Mouse (Mus musculus): ENCODE data around the gene Wipi1. TPM values are rescaled to one million over a fixed set of nuclear protein-coding genes. Genes with fewer than 3 reads are reported as not detected.

Wipi1 gene
- polyA plus RNA-seq, 1 experiment, result 27.8 TPM

DNA sequence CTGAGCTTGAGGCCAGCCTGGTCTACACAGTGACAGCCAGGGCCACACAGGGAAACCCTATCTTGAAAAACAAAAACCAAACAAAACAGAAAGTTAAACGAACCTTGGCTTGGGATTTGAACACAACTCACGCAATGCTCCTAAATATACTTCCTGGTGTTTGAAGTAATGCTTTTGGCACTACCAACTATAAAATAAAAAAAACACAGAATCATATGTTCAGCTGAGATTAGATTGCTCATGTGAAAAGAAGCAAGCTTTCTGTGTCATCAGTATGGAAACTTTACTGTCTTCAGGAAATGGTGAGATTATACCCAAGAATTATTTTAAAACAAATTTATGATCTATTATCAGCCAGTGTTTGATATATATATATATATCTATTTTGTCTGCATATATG lies 25.3 kb downstream of the Wipi1 start:
- H3ac ChIP-seq (ENCODE audit: control insufficient read depth, insufficient read length, low read depth), result no peak overlapping the region
- TF ChIP-seq USF1 (IDR thresholded peaks at IDR 0.05; ENCODE audit: low read depth) (no peak), MYOD1 (IDR thresholded peaks at IDR 0.05; ENCODE audit: control insufficient read depth, insufficient read length, low read depth) (no peak), MAX (IDR thresholded peaks at IDR 0.05) (no peak), CTCF (IDR thresholded peaks at IDR 0.05; ENCODE audit: control insufficient read depth, insufficient read depth, insufficient read length) (no peak), FOSL1 (IDR thresholded peaks at IDR 0.05; ENCODE audit: insufficient read depth, low read length, poor library complexity, severe bottlenecking) (no peak), CEBPB (IDR thresholded peaks at IDR 0.05; ENCODE audit: low read depth) (no peak), MYOG (IDR thresholded peaks at IDR 0.05; ENCODE audit: control insufficient read depth, extremely low read depth, insufficient read length) (no peak)
- no peaks in the 10 kb centered on the region for H3K27me3 ChIP-seq (ENCODE audit: control insufficient read depth, insufficient read depth, insufficient read length)
- H3K4me3 ChIP-seq (ENCODE audit: insufficient read depth, poor library complexity, severe bottlenecking), result no peak overlapping the region
- no peaks in the 10 kb centered on the region for H3K79me2 ChIP-seq (ENCODE audit: control insufficient read depth, insufficient read depth)
- peaks cover 18% of the 10 kb centered on the region for H3K36me3 ChIP-seq (ENCODE audit: control insufficient read depth, insufficient read depth)
- H3K79me3 ChIP-seq (ENCODE audit: low read depth), result no peaks in the 10 kb centered on the region

DNA sequence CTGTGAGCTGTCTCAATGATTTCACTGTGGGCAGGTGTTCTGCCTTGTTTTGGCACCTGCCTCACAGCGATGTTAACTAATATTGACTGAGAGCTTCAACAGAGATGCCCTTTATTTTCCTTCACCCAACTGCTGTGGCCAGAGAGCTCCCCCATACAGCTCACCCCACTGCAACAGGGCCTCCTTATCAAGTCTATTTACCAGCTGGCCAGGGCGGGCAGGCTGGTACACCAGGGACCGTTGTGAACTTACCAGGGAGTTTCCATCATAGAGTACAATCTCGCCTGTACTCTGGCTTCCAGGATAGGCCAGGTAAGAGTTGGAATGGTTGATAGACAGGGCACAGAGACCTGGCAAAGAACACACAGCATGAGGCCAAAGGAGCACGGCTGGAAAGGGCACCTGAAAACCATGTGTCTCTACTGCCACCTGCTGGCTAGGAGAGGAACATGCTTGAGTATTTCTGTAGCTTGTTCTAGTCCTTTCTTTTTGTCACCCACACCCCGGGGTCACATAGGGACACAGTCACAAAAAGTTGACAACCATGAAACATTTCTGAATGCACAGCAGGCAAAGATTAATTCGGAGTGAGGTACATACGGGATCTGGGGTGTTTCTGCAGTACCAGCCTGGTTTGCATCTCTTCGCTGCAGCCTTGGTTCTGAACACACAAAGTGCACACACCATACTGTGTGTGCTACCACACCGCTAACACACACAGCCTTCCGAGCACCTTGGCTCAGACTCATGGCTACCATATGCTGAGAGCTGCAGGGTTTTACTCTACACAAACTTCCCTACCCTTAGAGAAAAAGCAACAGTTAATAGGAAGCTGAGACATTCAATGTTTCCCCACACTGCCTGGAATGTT lies 26.7 kb downstream of the Wipi1 start:
- Histone ChIP-seq H3K4me3 (ENCODE audit: insufficient read depth, poor library complexity, severe bottlenecking) (no peak overlapping the region), H3K36me3 (ENCODE audit: control insufficient read depth, insufficient read depth) (peaks cover 19% of the 10 kb centered on the region), H3K79me3 (ENCODE audit: low read depth) (no peaks in the 10 kb centered on the region), H3ac (ENCODE audit: control insufficient read depth, insufficient read length, low read depth) (no peak overlapping the region), H3K79me2 (ENCODE audit: control insufficient read depth, insufficient read depth) (no peaks in the 10 kb centered on the region), H3K27me3 (ENCODE audit: control insufficient read depth, insufficient read depth, insufficient read length) (no peaks in the 10 kb centered on the region)
- TF ChIP-seq CTCF (IDR thresholded peaks at IDR 0.05; ENCODE audit: control insufficient read depth, insufficient read depth, insufficient read length) (peak; percentile 76), USF1 (IDR thresholded peaks at IDR 0.05; ENCODE audit: low read depth) (no peak)

DNA sequence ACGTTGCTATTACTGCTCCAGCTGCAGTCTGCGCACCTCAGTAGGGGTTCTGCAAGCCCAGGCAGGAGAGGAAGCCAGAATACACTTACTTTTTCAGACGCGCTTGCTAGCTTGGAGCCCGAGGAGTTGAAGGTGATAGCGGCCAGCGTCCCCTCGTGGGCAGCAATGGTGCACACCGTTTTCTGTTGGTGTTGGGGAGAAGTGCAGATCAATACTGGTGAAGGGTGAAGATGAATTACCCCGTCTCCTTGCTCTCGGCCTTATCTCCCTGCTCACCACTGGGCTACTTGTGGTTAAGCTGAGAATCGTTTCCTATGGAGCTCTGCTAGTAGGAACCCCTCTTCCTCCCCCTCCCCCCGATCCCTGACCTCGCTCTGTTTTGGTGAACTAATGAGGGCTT lies 27.8 kb downstream of the Wipi1 start:
- TF ChIP-seq FOSL1 (IDR thresholded peaks at IDR 0.05; ENCODE audit: insufficient read depth, low read length, poor library complexity, severe bottlenecking) (no peak), MYOD1 (IDR thresholded peaks at IDR 0.05; ENCODE audit: control insufficient read depth, insufficient read length, low read depth) (no peak), CEBPB (IDR thresholded peaks at IDR 0.05; ENCODE audit: low read depth) (no peak), USF1 (IDR thresholded peaks at IDR 0.05; ENCODE audit: low read depth) (no peak), CTCF (IDR thresholded peaks at IDR 0.05; ENCODE audit: control insufficient read depth, insufficient read depth, insufficient read length) (no peak)
- Histone ChIP-seq H3K36me3 (ENCODE audit: control insufficient read depth, insufficient read depth) (peaks cover 30% of the 10 kb centered on the region), H3K79me3 (ENCODE audit: low read depth) (no peaks in the 10 kb centered on the region), H3K4me3 (ENCODE audit: insufficient read depth, poor library complexity, severe bottlenecking) (no peak overlapping the region), H3ac (ENCODE audit: control insufficient read depth, insufficient read length, low read depth) (no peak overlapping the region), H3K27me3 (ENCODE audit: control insufficient read depth, insufficient read depth, insufficient read length) (no peaks in the 10 kb centered on the region), H3K79me2 (ENCODE audit: control insufficient read depth, insufficient read depth) (no peaks in the 10 kb centered on the region)

DNA sequence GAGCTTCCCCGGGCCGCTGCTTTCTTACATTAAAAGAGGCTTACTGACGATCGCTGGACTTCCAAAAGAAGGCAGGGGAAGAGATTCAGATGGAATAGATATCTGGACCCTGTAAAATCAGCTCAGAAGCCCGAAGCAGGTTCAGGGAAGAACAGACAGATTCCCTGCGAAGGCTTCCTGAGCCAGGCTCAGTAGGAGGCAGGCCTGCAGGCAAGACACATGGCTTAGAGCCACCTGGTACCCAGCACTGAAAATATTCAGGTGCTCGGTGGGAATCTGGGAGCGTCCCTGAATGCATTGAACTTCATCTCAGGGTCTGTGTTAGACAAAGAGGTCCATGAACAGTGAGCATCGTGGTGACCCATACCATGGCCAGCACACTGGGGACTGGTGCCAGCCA lies 31.8 kb downstream of the Wipi1 start:
- peaks cover 27% of the 10 kb centered on the region for H3K36me3 ChIP-seq (ENCODE audit: control insufficient read depth, insufficient read depth)
- no peak overlapping the region for H3ac ChIP-seq (ENCODE audit: control insufficient read depth, insufficient read length, low read depth)
- H3K79me3 ChIP-seq (ENCODE audit: low read depth), result no peaks in the 10 kb centered on the region
- no peak overlapping the region for H3K4me3 ChIP-seq (ENCODE audit: insufficient read depth, poor library complexity, severe bottlenecking)
- no peaks in the 10 kb centered on the region for H3K27me3 ChIP-seq (ENCODE audit: control insufficient read depth, insufficient read depth, insufficient read length)
- TF ChIP-seq CTCF (IDR thresholded peaks at IDR 0.05; ENCODE audit: control insufficient read depth, insufficient read depth, insufficient read length), result no peak
- no peak for TF ChIP-seq MYOG (IDR thresholded peaks at IDR 0.05; ENCODE audit: control insufficient read depth, extremely low read depth, insufficient read length)
- TF ChIP-seq MYOD1 (IDR thresholded peaks at IDR 0.05; ENCODE audit: control insufficient read depth, insufficient read length, low read depth), result no peak
- TF ChIP-seq USF1 (IDR thresholded peaks at IDR 0.05; ENCODE audit: low read depth), result no peak
- no peak for TF ChIP-seq CEBPB (IDR thresholded peaks at IDR 0.05; ENCODE audit: low read depth)
- TF ChIP-seq FOSL1 (IDR thresholded peaks at IDR 0.05; ENCODE audit: insufficient read depth, low read length, poor library complexity, severe bottlenecking), result no peak
- TF ChIP-seq MAX (IDR thresholded peaks at IDR 0.05), result no peak
- H3K79me2 ChIP-seq (ENCODE audit: control insufficient read depth, insufficient read depth), result no peaks in the 10 kb centered on the region

DNA sequence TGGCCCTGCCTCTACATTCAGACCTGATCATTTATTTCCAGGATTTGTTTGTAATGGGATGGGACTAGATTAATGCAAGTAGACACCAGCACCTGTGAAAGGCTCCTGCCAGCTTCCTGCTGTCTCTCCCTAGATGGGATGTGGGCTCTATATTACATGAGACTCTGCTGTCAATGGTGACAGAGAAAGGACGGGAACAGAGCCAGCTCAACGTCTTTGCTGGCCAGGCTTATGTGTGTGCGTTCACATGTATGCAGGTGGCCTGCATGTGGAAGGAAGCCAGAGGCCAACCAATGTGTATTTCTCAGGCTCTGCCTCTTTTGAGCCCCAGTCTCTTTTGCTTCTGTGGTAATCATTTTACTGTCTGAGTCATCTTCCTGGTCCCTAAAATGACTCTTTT lies 33.2 kb downstream of the Wipi1 start:
- H3K79me2 ChIP-seq (ENCODE audit: control insufficient read depth, insufficient read depth), result no peaks in the 10 kb centered on the region
- H3K79me3 ChIP-seq (ENCODE audit: low read depth), result no peaks in the 10 kb centered on the region
- H3K36me3 ChIP-seq (ENCODE audit: control insufficient read depth, insufficient read depth), result peaks cover 24% of the 10 kb centered on the region
- H3ac ChIP-seq (ENCODE audit: control insufficient read depth, insufficient read length, low read depth), result no peak overlapping the region
- H3K4me3 ChIP-seq (ENCODE audit: insufficient read depth, poor library complexity, severe bottlenecking), result no peak overlapping the region
- H3K27me3 ChIP-seq (ENCODE audit: control insufficient read depth, insufficient read depth, insufficient read length), result no peaks in the 10 kb centered on the region
- TF ChIP-seq CEBPB (IDR thresholded peaks at IDR 0.05; ENCODE audit: low read depth) (no peak), FOSL1 (IDR thresholded peaks at IDR 0.05; ENCODE audit: insufficient read depth, low read length, poor library complexity, severe bottlenecking) (no peak)

DNA sequence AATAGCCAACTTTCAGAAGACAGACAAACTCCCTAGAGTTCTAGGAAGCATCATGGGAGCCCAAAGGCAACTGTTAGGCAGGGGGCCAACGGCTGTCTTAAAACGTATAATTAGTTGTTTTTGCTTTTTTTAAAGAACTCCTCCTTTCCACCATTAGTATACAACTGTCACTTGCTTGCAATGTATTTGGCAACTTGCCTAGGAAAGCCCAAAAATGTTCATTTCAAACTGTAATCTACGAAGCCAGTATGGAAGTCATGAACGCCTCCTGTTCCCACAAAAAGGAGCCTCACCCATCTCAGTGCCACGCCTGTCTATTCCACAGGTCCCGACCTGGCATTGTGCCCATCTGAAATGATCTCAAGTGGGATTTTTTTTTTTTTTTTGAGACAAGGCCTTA lies 35.9 kb downstream of the Wipi1 start:
- no peaks in the 10 kb centered on the region for H3K27me3 ChIP-seq (ENCODE audit: control insufficient read depth, insufficient read depth, insufficient read length)
- no peak for TF ChIP-seq MYOG (IDR thresholded peaks at IDR 0.05; ENCODE audit: control insufficient read depth, extremely low read depth, insufficient read length)
- no peak for TF ChIP-seq CTCF (IDR thresholded peaks at IDR 0.05; ENCODE audit: control insufficient read depth, insufficient read depth, insufficient read length)
- TF ChIP-seq MAX (IDR thresholded peaks at IDR 0.05), result no peak
- TF ChIP-seq FOSL1 (IDR thresholded peaks at IDR 0.05; ENCODE audit: insufficient read depth, low read length, poor library complexity, severe bottlenecking), result no peak
- TF ChIP-seq USF1 (IDR thresholded peaks at IDR 0.05; ENCODE audit: low read depth), result no peak
- TF ChIP-seq MYOD1 (IDR thresholded peaks at IDR 0.05; ENCODE audit: control insufficient read depth, insufficient read length, low read depth), result no peak
- no peak for TF ChIP-seq CEBPB (IDR thresholded peaks at IDR 0.05; ENCODE audit: low read depth)
- H3ac ChIP-seq (ENCODE audit: control insufficient read depth, insufficient read length, low read depth), result no peak overlapping the region
- no peak overlapping the region for H3K4me3 ChIP-seq (ENCODE audit: insufficient read depth, poor library complexity, severe bottlenecking)
- no peaks in the 10 kb centered on the region for H3K79me2 ChIP-seq (ENCODE audit: control insufficient read depth, insufficient read depth)
- H3K36me3 ChIP-seq (ENCODE audit: control insufficient read depth, insufficient read depth), result peaks cover 12% of the 10 kb centered on the region
- H3K79me3 ChIP-seq (ENCODE audit: low read depth), result no peaks in the 10 kb centered on the region

Data from C2C12 (cell line).